Mouse (Mus musculus) stomach, embryonic 15.5 days (tissue): ENCODE results near the gene Adgrv1. TPM values are rescaled to one million over a fixed set of nuclear protein-coding genes. Genes with fewer than 3 reads are reported as not detected.

Experiments
- ATAC-seq: fragments of 200-750 bp; cut with Nextera tagmentation; 2 replicates; pipeline ENCODE4 v1.8.0; 2017; ENCODE audit warnings: low read depth, moderate number of reproducible peaks, moderate TSS enrichment; ENCODE audit not compliant: insufficient read depth, low FRiP score
- H3K27ac ChIP-seq: fragments of 300-500 bp; sonication (generic); 2 replicates; pipeline ENCODE4 v1.5.1; 2015; ENCODE audit warnings: mild to moderate bottlenecking, inconsistent platforms
- H3K27me3 ChIP-seq: fragments of 300-500 bp; sonication (generic); replicated peaks from 2 replicates; pipeline ENCODE4 v1.6.1; 2015; ENCODE audit warnings: inconsistent platforms
- H3K36me3 ChIP-seq: fragments of 300-500 bp; sonication (generic); 2 replicates; pipeline ENCODE4 v1.6.1; 2015; ENCODE audit warnings: inconsistent platforms
- H3K4me1 ChIP-seq: fragments of 300-500 bp; sonication (generic); 2 replicates; pipeline ENCODE4 v1.6.1; 2015; ENCODE audit warnings: inconsistent platforms
- H3K4me2 ChIP-seq: fragments of 300-500 bp; sonication (generic); 2 replicates; pipeline ENCODE4 v1.6.1; 2015; ENCODE audit warnings: mild to moderate bottlenecking, inconsistent platforms
- H3K4me3 ChIP-seq: fragments of 300-500 bp; sonication (generic); replicated peaks from 2 replicates; pipeline ENCODE4 v1.5.1; 2015; ENCODE audit warnings: inconsistent platforms
- H3K9ac ChIP-seq: fragments of 300-500 bp; sonication (generic); 2 replicates; pipeline ENCODE4 v1.6.1; 2015; ENCODE audit warnings: inconsistent platforms
- H3K9me3 ChIP-seq: fragments of 300-500 bp; sonication (generic); 2 replicates; pipeline ENCODE4 v1.6.1; 2016; ENCODE audit warnings: inconsistent platforms
- WGBS: fragments of 180-500 bp; shearing (Covaris S2); methylation state at CpG from one replicate; pipeline ENCODE4 v1.1.7; 2015; 5-methylcytosine and 5-hydroxymethylcytosine counted together
- polyA plus RNA-seq: library from polyadenylated mRNA; unstranded; fragments of >200 nt; fragmentation: Nextera tagmentation; extraction: Ambion mirVana; gene quantifications from 2 replicates; pipeline ENCODE4 v1.2.1, GENCODE M21; 2015

The Adgrv1 gene
- polyA plus RNA-seq, 1 experiment from 2014 or later = 1.1 TPM

DNA sequence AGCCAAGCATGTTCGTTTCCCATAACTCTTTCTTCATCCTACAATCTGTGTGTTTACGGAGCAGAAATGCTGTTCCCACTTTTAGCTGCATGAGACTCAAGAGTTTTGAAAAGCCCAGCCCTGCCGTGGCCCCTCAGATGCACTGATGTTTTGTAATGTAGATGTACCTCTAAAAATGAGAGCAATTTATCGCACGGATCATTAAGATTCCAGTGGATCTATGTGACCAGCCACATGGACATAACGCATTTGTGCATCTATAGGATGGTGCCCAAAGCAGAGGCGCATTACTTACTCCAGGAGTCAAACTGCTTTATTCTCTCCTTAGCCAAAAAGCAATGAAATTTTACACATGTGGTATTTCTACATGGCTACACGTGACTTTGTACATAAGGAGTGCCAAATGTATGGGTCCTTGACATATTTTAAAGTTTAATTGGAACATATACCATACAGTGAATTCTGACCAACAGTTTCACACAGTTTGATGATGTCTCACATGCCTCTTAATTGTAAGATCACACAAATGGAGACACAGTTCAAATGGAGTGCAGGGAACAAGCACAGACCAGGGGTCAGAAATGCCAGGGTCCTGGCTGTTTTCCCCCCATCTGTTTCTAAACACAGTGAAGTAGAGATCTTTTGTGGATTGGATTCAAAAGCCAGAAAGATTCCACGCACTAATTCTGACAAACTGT is 35.9 kb downstream of the Adgrv1 start:
- H3K36me3 ChIP-seq = no peaks in the 10 kb centered on the region
- H3K4me2 ChIP-seq = no peak overlapping the region
- no peaks in the 10 kb centered on the region for H3K9me3 ChIP-seq
- ATAC-seq = no peak
- WGBS = 77% methylated on average over 9 of the region's 9 CpGs
- no peaks in the 10 kb centered on the region for H3K27me3 ChIP-seq
- H3K4me3 ChIP-seq = no peak overlapping the region
- no peaks in the 10 kb centered on the region for H3K4me1 ChIP-seq
- no peak overlapping the region for H3K27ac ChIP-seq
- no peak overlapping the region for H3K9ac ChIP-seq

DNA sequence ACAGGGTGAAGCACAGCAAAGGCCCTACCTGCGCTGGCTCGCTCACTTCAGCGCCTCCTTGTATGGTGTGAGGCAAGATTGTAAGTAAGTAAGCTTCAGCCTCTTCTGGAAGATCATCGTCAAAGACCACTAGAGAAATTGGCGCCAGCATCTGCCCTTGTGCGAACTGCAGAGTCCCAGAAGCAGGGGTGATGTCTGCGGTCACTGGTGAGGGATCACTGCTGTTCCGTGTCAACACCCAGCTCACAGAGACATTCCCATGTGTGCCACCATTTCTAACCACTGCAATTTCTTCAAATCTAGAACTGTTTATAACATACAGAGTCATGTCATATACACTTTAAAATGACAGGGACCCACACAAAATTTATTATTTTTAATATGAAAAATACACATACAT is 54.3 kb downstream of the Adgrv1 start:
- Histone ChIP-seq H3K36me3 (no peaks in the 10 kb centered on the region), H3K9ac (no peak overlapping the region), H3K4me2 (no peak overlapping the region), H3K27me3 (no peaks in the 10 kb centered on the region), H3K4me3 (no peak overlapping the region), H3K4me1 (no peaks in the 10 kb centered on the region), H3K27ac (no peak overlapping the region), H3K9me3 (no peaks in the 10 kb centered on the region)
- no peak for ATAC-seq
- WGBS = 76% methylated on average over 8 of the region's 8 CpGs

GRCm38 (mm10) chr13:81570241-81570821 is 62.6 kb downstream of the Adgrv1 start:
- H3K9ac ChIP-seq = no peak overlapping the region
- WGBS = 60% methylated on average over 12 of the region's 12 CpGs
- H3K4me1 ChIP-seq = no peaks in the 10 kb centered on the region
- H3K9me3 ChIP-seq = no peaks in the 10 kb centered on the region
- no peak overlapping the region for H3K4me3 ChIP-seq
- H3K27me3 ChIP-seq = no peaks in the 10 kb centered on the region
- ATAC-seq = no peak
- peak overlapping the region; percentile 30; the same call in 1 of the 2 replicates for H3K4me2 ChIP-seq
- no peaks in the 10 kb centered on the region for H3K36me3 ChIP-seq
- H3K27ac ChIP-seq = no peak overlapping the region

DNA sequence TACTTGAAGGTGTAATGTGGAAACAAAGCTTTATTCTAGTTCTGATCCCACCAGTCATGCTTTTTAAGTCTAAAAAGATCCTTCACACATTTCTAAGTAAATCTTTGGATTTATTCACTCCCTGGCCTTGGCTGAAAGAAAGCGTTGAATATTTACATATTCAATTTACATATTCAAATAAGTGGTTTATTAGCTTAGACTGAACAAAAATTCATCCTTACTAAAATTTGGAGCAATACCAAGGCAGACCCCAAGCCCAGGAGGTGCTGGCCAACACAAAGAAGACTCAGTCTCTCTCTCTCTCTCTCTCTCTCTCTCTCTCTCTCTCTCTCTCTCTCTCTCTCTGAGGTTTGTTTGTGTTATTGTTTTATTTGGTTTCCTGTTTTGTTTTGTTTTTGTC is 82.9 kb downstream of the Adgrv1 start:
- Histone ChIP-seq H3K4me1 (no peaks in the 10 kb centered on the region), H3K36me3 (no peaks in the 10 kb centered on the region), H3K27me3 (no peaks in the 10 kb centered on the region), H3K4me2 (no peak overlapping the region), H3K9ac (no peak overlapping the region), H3K4me3 (no peak overlapping the region), H3K9me3 (no peaks in the 10 kb centered on the region), H3K27ac (no peak overlapping the region)
- 76% methylated on average over 1 of the region's 1 CpGs for WGBS
- no peak for ATAC-seq

GRCm38 (mm10) chr13:81534916-81535315 is 98.0 kb downstream of the Adgrv1 start:
- WGBS = 79% methylated on average over 2 of the region's 2 CpGs

GRCm38 (mm10) chr13:81526687-81527086 is 106.3 kb downstream of the Adgrv1 start:
- 47% methylated on average over 4 of the region's 4 CpGs for WGBS
- H3K9me3 ChIP-seq = no peaks in the 10 kb centered on the region
- H3K27ac ChIP-seq = no peak overlapping the region
- no peak for ATAC-seq
- no peaks in the 10 kb centered on the region for H3K4me1 ChIP-seq
- no peaks in the 10 kb centered on the region for H3K36me3 ChIP-seq
- no peak overlapping the region for H3K4me3 ChIP-seq
- no peak overlapping the region for H3K9ac ChIP-seq
- H3K27me3 ChIP-seq = no peaks in the 10 kb centered on the region
- H3K4me2 ChIP-seq = no peak overlapping the region

More at GRCm38 (mm10) chr13:81534916-81535315, 98.0 kb downstream of the Adgrv1 start:
- Histone ChIP-seq H3K4me2 (no peak overlapping the region), H3K4me3 (no peak overlapping the region), H3K27me3 (no peaks in the 10 kb centered on the region), H3K9ac (no peak overlapping the region), H3K4me1 (no peaks in the 10 kb centered on the region), H3K36me3 (no peaks in the 10 kb centered on the region), H3K27ac (no peak overlapping the region), H3K9me3 (no peaks in the 10 kb centered on the region)
- no peak for ATAC-seq

DNA sequence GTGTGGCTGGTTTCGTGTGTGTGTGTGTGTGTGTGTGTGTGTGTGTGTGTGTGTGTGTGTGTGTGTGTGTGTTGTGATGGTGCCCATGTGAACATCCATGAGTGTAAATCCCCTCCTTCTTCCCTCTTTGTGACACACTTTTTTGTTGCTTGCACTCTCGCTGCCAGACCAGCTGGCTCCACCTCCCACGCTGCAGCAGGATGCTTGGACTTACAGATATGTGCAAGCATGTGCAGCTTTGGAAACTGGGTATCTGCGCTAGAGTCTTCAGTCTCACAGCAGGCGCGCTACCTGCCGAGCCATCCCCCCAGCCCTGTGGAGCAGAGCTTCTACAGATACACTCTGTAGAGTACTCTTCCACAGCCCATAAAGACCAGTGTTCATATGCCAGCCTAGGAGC is 122.8 kb downstream of the Adgrv1 start:
- H3K9ac ChIP-seq = no peak overlapping the region
- H3K4me3 ChIP-seq = no peak overlapping the region
- H3K27me3 ChIP-seq = no peaks in the 10 kb centered on the region
- H3K4me2 ChIP-seq = no peak overlapping the region
- H3K27ac ChIP-seq = no peak overlapping the region
- no peaks in the 10 kb centered on the region for H3K9me3 ChIP-seq
- ATAC-seq = no peak
- WGBS = 89% methylated on average over 7 of the region's 7 CpGs
- H3K36me3 ChIP-seq = no peaks in the 10 kb centered on the region
- no peaks in the 10 kb centered on the region for H3K4me1 ChIP-seq

DNA sequence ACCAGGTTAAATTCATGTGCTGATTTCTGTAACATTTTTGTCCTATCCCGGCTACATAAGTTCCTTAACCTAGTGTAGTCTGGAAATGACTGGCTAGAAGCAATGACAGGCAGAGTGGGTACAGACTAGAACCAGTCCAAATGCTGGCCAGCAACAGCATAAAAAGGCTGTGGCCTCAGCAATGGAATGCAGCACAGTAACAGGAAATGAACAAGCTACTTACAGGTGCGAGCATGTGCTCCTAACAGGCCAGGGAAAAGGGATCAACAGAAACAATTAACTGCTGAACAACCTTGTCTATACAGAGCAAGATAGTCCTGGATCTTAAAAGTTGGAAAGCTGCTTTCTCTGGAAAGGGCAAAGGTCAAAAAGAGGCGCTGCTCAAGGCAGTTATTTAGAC is 135.9 kb downstream of the Adgrv1 start:
- no peaks in the 10 kb centered on the region for H3K36me3 ChIP-seq
- 0 out of 2 replicates have a peak, but pooled peaks cover 3% of the 10 kb centered on the region for H3K4me1 ChIP-seq
- 49% methylated on average over 3 of the region's 3 CpGs for WGBS
- ATAC-seq = peak; percentile 22; the same call in 1 of the 2 replicates
- no peaks in the 10 kb centered on the region for H3K27me3 ChIP-seq
- H3K9me3 ChIP-seq = no peaks in the 10 kb centered on the region
- H3K4me2 ChIP-seq = no peak overlapping the region
- H3K4me3 ChIP-seq = no peak overlapping the region
- no peak overlapping the region for H3K27ac ChIP-seq
- no peak overlapping the region for H3K9ac ChIP-seq

GRCm38 (mm10) chr13:81491971-81492370 is 141.0 kb downstream of the Adgrv1 start:
- WGBS = 72% methylated on average over 7 of the region's 7 CpGs

DNA sequence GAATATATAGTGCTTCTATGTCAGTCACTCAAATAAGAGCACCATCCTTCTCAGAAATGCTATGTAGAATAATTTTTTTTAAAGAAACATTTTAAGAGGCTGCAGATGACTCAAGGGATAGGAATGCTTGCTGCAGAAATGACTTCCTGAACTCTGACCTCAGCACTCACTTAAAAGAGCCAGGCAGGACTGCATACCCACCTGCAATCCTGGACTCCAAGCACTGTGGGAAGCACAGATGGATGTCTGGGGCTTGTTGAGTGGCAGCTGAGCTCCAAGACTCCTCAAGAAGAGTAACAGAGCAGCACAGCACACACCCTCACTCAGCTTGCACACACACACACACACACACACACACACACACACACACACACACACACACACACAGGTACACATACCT is 146.0 kb downstream of the Adgrv1 start:
- H3K4me2 ChIP-seq = no peak overlapping the region
- no peak overlapping the region for H3K4me3 ChIP-seq
- H3K9ac ChIP-seq = no peak overlapping the region
- H3K4me1 ChIP-seq = no peaks in the 10 kb centered on the region
- H3K27ac ChIP-seq = no peak overlapping the region
- no peaks in the 10 kb centered on the region for H3K36me3 ChIP-seq
- no peaks in the 10 kb centered on the region for H3K27me3 ChIP-seq
- no peak for ATAC-seq
- no peaks in the 10 kb centered on the region for H3K9me3 ChIP-seq

More at GRCm38 (mm10) chr13:81491971-81492370, 141.0 kb downstream of the Adgrv1 start:
- no peak overlapping the region for H3K9ac ChIP-seq
- no peak overlapping the region for H3K4me2 ChIP-seq
- H3K27me3 ChIP-seq = no peaks in the 10 kb centered on the region
- no peak for ATAC-seq
- H3K36me3 ChIP-seq = no peaks in the 10 kb centered on the region
- no peaks in the 10 kb centered on the region for H3K9me3 ChIP-seq
- no peak overlapping the region for H3K27ac ChIP-seq
- no peak overlapping the region for H3K4me3 ChIP-seq
- H3K4me1 ChIP-seq = 0 out of 2 replicates have a peak, but pooled peaks cover under 1% of the 10 kb centered on the region

DNA sequence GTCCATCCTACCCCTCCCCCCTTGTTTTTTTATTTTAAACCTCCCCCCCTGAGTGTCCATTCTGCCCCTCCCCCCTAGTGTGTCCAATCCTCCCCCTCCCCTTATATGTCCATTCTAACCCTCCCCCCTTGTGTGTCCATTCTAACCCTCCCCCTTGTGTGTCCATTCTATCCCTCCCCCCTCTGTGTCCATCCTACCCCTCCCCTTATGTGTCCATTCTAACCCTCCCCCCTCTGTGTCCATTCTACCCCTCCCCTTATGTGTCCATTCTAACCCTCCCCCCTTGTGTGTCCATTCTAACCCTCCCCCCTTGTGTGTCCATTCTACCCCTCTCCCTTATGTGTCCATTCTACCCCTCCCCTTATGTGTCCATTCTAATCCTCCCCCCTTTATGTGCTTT is 159.2 kb downstream of the Adgrv1 start:
- Histone ChIP-seq H3K4me3 (no peak overlapping the region), H3K36me3 (no peaks in the 10 kb centered on the region), H3K4me2 (no peak overlapping the region), H3K27me3 (no peaks in the 10 kb centered on the region), H3K4me1 (no peaks in the 10 kb centered on the region), H3K9me3 (no peaks in the 10 kb centered on the region), H3K27ac (no peak overlapping the region), H3K9ac (no peak overlapping the region)
- ATAC-seq = no peak

- no peak for ATAC-seq
- WGBS = 75% methylated on average over 4 of the region's 4 CpGs
- H3K9me3 ChIP-seq = no peaks in the 10 kb centered on the region
- H3K27ac ChIP-seq = no peak overlapping the region
- H3K36me3 ChIP-seq = no peaks in the 10 kb centered on the region
- H3K4me2 ChIP-seq = no peak overlapping the region
- H3K4me3 ChIP-seq = no peak overlapping the region
- H3K4me1 ChIP-seq = no peaks in the 10 kb centered on the region
- H3K9ac ChIP-seq = no peak overlapping the region
- no peaks in the 10 kb centered on the region for H3K27me3 ChIP-seq
Measured at GRCm38 (mm10) chr13:81466661-81467060, 166.3 kb downstream of the Adgrv1 start.
